Mouse (Mus musculus): Measurements from ENCODE around the gene Tas1r2. TPM values are rescaled to one million over a fixed set of nuclear protein-coding genes. Genes with fewer than 3 reads are reported as not detected.

The Tas1r2 gene
- polyA plus RNA-seq, 1 experiment from 2014 or later = not detected

DNA sequence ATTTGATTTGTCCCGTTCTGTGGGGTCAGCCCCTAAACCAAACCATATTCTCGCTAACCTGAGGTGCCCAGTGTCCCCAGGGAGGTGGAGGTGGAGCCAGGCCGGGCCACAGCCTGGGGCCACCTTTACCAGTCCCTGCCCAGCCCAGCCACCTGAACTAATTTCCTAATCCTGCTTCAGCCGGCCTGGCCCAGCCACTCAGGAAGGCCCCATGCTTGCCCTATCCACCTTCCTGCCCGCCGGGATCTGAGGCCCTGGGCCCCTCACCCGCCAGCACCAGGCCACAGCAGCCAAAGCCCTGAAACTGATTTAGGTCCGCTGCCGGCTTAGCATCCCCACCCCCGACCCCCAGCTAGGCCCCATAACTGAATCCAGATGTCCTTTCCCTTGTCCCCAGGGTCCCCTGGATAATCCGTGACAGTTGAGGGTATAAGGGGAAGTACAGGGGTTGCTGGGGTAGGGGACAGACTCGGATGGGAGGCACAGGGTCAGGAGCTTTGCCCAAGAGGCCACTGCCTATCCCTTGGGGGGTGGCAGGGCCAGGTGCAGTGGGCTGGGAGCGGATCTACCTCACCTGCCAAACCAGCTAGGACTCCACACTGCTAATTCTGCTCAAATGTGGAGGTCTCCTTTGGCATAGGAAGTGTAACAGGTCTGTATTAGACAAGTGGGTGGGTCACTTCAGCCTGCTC is 62.0 kb downstream of the Tas1r2 start:
- no peak overlapping the region for H3K4me2 ChIP-seq
- no peak overlapping the region for H3K9ac ChIP-seq
- ATAC-seq (ENCODE audit: low FRiP score, low read depth) = no peak
- no peak overlapping the region for H3K27ac ChIP-seq (replicated peaks)
- no peaks in the 10 kb centered on the region for H3K36me3 ChIP-seq
- H3K4me1 ChIP-seq (replicated peaks) = peaks cover 7% of the 10 kb centered on the region; the same call in 1 of the 2 replicates
- H3K27me3 ChIP-seq = no peaks in the 10 kb centered on the region
- no peak overlapping the region for H3K4me3 ChIP-seq
- 48% methylated on average over 13 of the region's 13 CpGs for WGBS
- no peaks in the 10 kb centered on the region for H3K9me3 ChIP-seq

DNA sequence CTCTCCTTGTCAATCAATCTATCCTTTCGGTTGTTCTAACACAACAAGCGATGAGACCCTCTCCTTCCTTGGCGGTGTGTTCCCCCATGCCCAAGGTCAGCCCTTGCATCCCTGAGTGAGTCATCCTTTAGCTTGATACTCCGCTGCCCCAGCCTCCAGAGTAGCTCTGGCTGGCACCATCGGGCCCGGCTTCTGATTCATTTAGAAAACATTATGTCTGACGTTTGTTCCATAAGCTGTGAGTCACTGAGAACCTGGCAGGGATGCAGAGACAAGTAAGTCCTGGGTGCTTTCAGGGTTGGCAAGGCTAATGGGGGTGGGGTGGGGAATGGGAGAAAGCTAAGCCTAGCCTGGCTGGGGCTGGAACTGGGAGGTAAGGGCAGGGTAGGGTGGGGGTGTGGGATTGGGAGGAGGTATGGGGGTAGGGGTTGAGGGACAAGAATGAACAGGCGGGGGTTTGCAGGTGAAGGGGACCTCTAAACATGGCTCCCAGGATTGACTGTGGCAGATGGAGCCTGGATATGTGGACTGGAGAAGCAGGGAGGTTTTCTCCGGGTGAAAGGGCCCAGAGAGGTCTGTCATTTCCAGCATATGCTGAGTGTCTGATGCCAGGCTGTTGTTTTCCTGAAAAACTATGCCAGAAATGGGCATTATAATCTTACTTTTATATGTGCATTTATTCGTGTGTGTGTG is 63.3 kb downstream of the Tas1r2 start:
- Histone ChIP-seq H3K27ac (replicated peaks) (no peak overlapping the region), H3K27me3 (no peaks in the 10 kb centered on the region)
- 86% methylated on average over 10 of the region's 10 CpGs for WGBS

DNA sequence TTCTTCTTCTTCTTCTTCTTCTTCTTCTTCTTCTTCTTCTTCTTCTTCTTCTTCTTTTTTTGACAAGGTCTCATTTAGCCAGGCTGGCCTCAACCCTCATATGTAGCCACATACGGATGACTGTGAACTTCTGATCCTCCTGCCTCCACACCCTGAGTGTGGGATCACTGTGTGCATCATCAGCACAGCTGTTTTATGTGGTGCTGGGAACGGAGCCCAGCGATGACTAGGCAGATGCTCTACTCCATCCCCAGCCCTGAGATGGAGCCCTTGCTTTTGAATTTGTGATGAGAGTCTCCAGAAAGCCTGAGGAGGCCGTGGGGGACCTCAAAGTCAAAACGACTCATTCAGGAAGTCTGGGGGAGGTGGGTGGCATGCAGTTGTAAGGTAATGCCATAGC is 65.6 kb downstream of the Tas1r2 start:
- no peak for ATAC-seq (ENCODE audit: low FRiP score, low read depth)
- WGBS = 88% methylated on average over 5 of the region's 5 CpGs

More for the DNA sequence above, 63.3 kb downstream of the Tas1r2 start:
- Histone ChIP-seq H3K36me3 (no peaks in the 10 kb centered on the region), H3K4me2 (no peak overlapping the region), H3K9me3 (no peaks in the 10 kb centered on the region), H3K4me3 (no peak overlapping the region), H3K9ac (no peak overlapping the region), H3K4me1 (replicated peaks) (no peaks in the 10 kb centered on the region)
- no peak for ATAC-seq (ENCODE audit: low FRiP score, low read depth)

More for the DNA sequence above, 65.6 kb downstream of the Tas1r2 start:
- Histone ChIP-seq H3K4me3 (no peak overlapping the region), H3K4me1 (replicated peaks) (no peaks in the 10 kb centered on the region), H3K27ac (replicated peaks) (no peak overlapping the region), H3K4me2 (no peak overlapping the region), H3K9me3 (no peaks in the 10 kb centered on the region), H3K9ac (no peak overlapping the region), H3K27me3 (no peaks in the 10 kb centered on the region), H3K36me3 (no peaks in the 10 kb centered on the region)

Small RNA genes within 50 kb of the gene (microRNA-seq; reads per million reads assigned to microRNA genes)
- 0.65 reads per million for gene Mir7020

Other genes starting within 250 kb of the Tas1r2 start
- gene Iffo2, start 123.0 kb upstream of the Tas1r2 start, polyA plus RNA-seq (2015; fragmentation: Nextera tagmentation; extraction: Ambion mirVana) = 4.3 and 5.1 TPM in 2 replicates
- gene Gm21969, start 50.4 kb upstream of the Tas1r2 start, polyA plus RNA-seq (2015; fragmentation: Nextera tagmentation; extraction: Ambion mirVana) = not detected in 2 replicates
- gene Aldh4a1, start 30.7 kb upstream of the Tas1r2 start, polyA plus RNA-seq (2015; fragmentation: Nextera tagmentation; extraction: Ambion mirVana) = 27.5 and 29.4 TPM in 2 replicates
- gene Pax7, start 180.0 kb downstream of the Tas1r2 start, polyA plus RNA-seq (2015; fragmentation: Nextera tagmentation; extraction: Ambion mirVana) = 0.39 and 1.1 TPM in 2 replicates

All from hindbrain, embryonic 15.5 days (tissue).